26 mouse cellular contexts compared by ENCODE assay signal in the genomic region with DNA sequence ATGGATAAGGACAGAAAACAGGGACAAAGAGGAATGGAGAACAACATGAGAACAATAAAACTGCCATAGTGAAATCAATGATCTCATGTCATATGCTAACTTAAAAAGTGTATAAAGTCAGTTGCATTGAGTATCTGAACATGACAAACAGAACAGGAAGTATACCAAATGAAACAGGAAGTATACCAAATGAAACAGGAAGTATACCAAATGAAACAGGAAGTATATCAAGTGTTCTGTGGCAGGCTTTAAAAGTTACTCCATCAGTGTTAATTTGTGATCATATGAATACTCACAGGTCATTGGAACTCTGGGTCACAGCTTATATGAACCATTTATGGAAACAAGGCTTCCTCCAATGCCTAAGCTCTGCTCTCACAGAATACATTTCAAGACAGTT.
DNase-seq lines count a peak whose midpoint lies in the region; ATAC-seq and TF ChIP-seq lines count a peak whose summit lies in the region.
"Had no signal": no experiment of that assay in that cellular context is flagged by ENCODE, and none has a peak within 500 bp of the region (broad histone marks: within the 10 kb centered on the region; RNA-seq: fewer than 3 reads in every experiment).

No protein-coding gene starts in this region.

- no peaks in the 10 kb centered on the region for H3K4me1 ChIP-seq in CH12.LX (ENCODE audit: control insufficient read depth in 1 of 2, insufficient read depth in 2 of 2)
- no peaks in the 10 kb centered on the region for H3K4me1 ChIP-seq in midbrain, embryonic 14.5 days (ENCODE audit: control insufficient read depth, insufficient read depth, low read length)
- H3K4me1 ChIP-seq: embryonic facial prominence, embryonic 15.5 days; forebrain, embryonic 15.5 days had no signal

- no peaks in the 10 kb centered on the region for H3K79me2 ChIP-seq in CH12.LX (replicated peaks; ENCODE audit: control insufficient read depth, extremely low read depth, insufficient read depth, poor library complexity, severe bottlenecking)

- no peaks in the 10 kb centered on the region for H3K36me3 ChIP-seq in CH12.LX (replicated peaks in 1 of 2; ENCODE audit: control insufficient read depth in 1 of 2, insufficient read depth in 1 of 2, low read length in 1 of 2)
- H3K36me3 ChIP-seq in midbrain, embryonic 14.5 days (ENCODE audit: control insufficient read depth, insufficient read depth, low read length) = no peaks in the 10 kb centered on the region
- H3K36me3 ChIP-seq: embryonic facial prominence, embryonic 13.5 days; embryonic facial prominence, embryonic 15.5 days; forebrain, embryonic 10.5 days; forebrain, embryonic 12.5 days; forebrain, embryonic 15.5 days; G1E had no signal

- no peak for DNase-seq in CH12.LX (ENCODE audit: extremely low read depth)
- no peak for DNase-seq in midbrain, embryonic 14.5 days
- no peak for DNase-seq in heart, postnatal 14 days
- DNase-seq in kidney, postnatal 10 days = no peak
- DNase-seq: adrenal gland, adult 8-10 months; adrenal gland, postnatal 14 days; adrenal gland, postnatal 36 days; cerebellum, adult 11-12 months; cerebellum, adult 2 months; cerebellum, adult 9-10 months; cerebellum, postnatal 10 days; cerebellum, postnatal 25 days; embryo, embryonic 11 days; forebrain, postnatal 0 days had no signal

- TF ChIP-seq EP300 in CH12.LX (IDR thresholded peaks at IDR 0.05; ENCODE audit: low read length) = no peak

- dilution Hi-C loops in CH12.LX (cut with MboI; ENCODE audit: extremely low pct_ligation_motif_present, extremely low pct_unique_long_range_greater_than_20kb, low sequenced_read_pairs) = no loop called here

- no peak overlapping the region for H3K9ac ChIP-seq in CH12.LX (ENCODE audit: insufficient read depth, low read depth)
- no peak overlapping the region for H3K9ac ChIP-seq in midbrain, embryonic 14.5 days (replicated peaks; ENCODE audit: low read length)
- H3K9ac ChIP-seq: embryonic facial prominence, embryonic 13.5 days; embryonic facial prominence, embryonic 15.5 days; forebrain, embryonic 12.5 days; forebrain, embryonic 15.5 days; forebrain, postnatal 0 days had no signal

- ATAC-seq in common myeloid progenitor, adult 5-6 weeks (replicated peaks; ENCODE audit: low read depth, poor library complexity, severe bottlenecking) = 0 out of 2 replicates have a peak, but pooled peaks have one; percentile 39
- ATAC-seq in megakaryocyte, adult 5-6 weeks (ENCODE audit: poor library complexity, severe bottlenecking) = peak; percentile 95
- peak; percentile 43; the same call in 1 of the 2 replicates for ATAC-seq in monocyte, adult 5-6 weeks (replicated peaks; ENCODE audit: insufficient number of reproducible peaks, low FRiP score, low TSS enrichment, poor library complexity, severe bottlenecking)
- no peak for ATAC-seq in midbrain, embryonic 14.5 days (ENCODE audit: low FRiP score, low TSS enrichment)
- ATAC-seq: activated CD4-positive, CD25-positive, alpha-beta regulatory T cell, adult 4 months; forebrain, embryonic 15.5 days; forebrain, postnatal 0 days; Patski had no signal

- TF ChIP-seq POLR2A in CH12.LX (IDR thresholded peaks at IDR 0.05; ENCODE audit: low read depth, low read length) = no peak

- no peak overlapping the region for H3K4me3 ChIP-seq in CH12.LX (replicated peaks in 1 of 3; ENCODE audit: low read depth in 2 of 3, low read length in 2 of 3, poor library complexity in 1 of 3)
- no peak overlapping the region for H3K4me3 ChIP-seq in midbrain, embryonic 14.5 days (replicated peaks; ENCODE audit: low read depth, low read length)
- H3K4me3 ChIP-seq: embryonic facial prominence, embryonic 13.5 days; embryonic facial prominence, embryonic 15.5 days; erythroblast, embryonic 14.5 days; forebrain, embryonic 10.5 days; forebrain, embryonic 12.5 days; forebrain, embryonic 15.5 days had no signal

- no peak overlapping the region for H3K4me2 ChIP-seq in CH12.LX (ENCODE audit: insufficient read depth, low read depth, poor library complexity, severe bottlenecking)
- H3K4me2 ChIP-seq in midbrain, embryonic 14.5 days (ENCODE audit: low read length) = no peak overlapping the region
- H3K4me2 ChIP-seq: embryonic facial prominence, embryonic 13.5 days; embryonic facial prominence, embryonic 15.5 days; forebrain, embryonic 12.5 days; forebrain, embryonic 15.5 days had no signal

- no peak for TF ChIP-seq CTCF in CH12.LX (conservative IDR thresholded peaks at IDR 0.05 in 1 of 2, IDR thresholded peaks at IDR 0.05 in 1 of 2; ENCODE audit: low read depth in 2 of 2, low read length in 2 of 2)

- H3K9me3 ChIP-seq in CH12.LX (replicated peaks; ENCODE audit: low read length) = peaks cover 2% of the 10 kb centered on the region
- H3K9me3 ChIP-seq in midbrain, embryonic 14.5 days (ENCODE audit: control insufficient read depth, low read length) = no peaks in the 10 kb centered on the region
- H3K9me3 ChIP-seq: embryonic facial prominence, embryonic 13.5 days; embryonic facial prominence, embryonic 15.5 days; forebrain, embryonic 10.5 days; forebrain, embryonic 12.5 days; forebrain, embryonic 15.5 days had no signal

- H3K27me3 ChIP-seq in CH12.LX (replicated peaks) = peaks cover 64% of the 10 kb centered on the region
- no peaks in the 10 kb centered on the region for H3K27me3 ChIP-seq in midbrain, embryonic 14.5 days (ENCODE audit: control insufficient read depth, insufficient read depth, low read length)
- H3K27me3 ChIP-seq: embryonic facial prominence, embryonic 15.5 days; forebrain, embryonic 12.5 days; forebrain, embryonic 15.5 days; Patski had no signal

- no peak overlapping the region for H3K27ac ChIP-seq in CH12.LX (ENCODE audit: insufficient read depth, low read depth)
- H3K27ac ChIP-seq in midbrain, embryonic 14.5 days (replicated peaks; ENCODE audit: low read depth, low read length) = no peak overlapping the region
- H3K27ac ChIP-seq: embryonic facial prominence, embryonic 13.5 days; embryonic facial prominence, embryonic 15.5 days; forebrain, embryonic 10.5 days; forebrain, embryonic 12.5 days; forebrain, embryonic 15.5 days had no signal

- in situ Hi-C loops in CH12.LX (cut with MboI; ENCODE audit: low pct_ligation_motif_present, low pct_unique_long_range_greater_than_20kb, low sequenced_read_pairs) = no loop called here

- intact Hi-C loops in heart, postnatal 14 days (cut with DNase I) = loop anchor here (10.0 kb wide), 1 partner anchor 244 kb away; no protein-coding TSS in a partner anchor

- no peak for TF ChIP-seq RAD21 in CH12.LX (IDR thresholded peaks at IDR 0.05; ENCODE audit: low read depth, low read length)

TF ChIP-seq in CH12.LX, 34 proteins besides CTCF, POLR2A, EP300 and RAD21:
- TF ChIP-seq ZMIZ1 (IDR thresholded peaks at IDR 0.05; ENCODE audit: low read depth, low read length) (no peak), ELF1 (IDR thresholded peaks at IDR 0.05; ENCODE audit: low read depth, low read length) (0 out of 2 replicates have a peak, but pooled peaks have one; percentile 10), MYC (IDR thresholded peaks at IDR 0.05; ENCODE audit: low read depth, low read length) (no peak), BHLHE40 (IDR thresholded peaks at IDR 0.05; ENCODE audit: low read depth, low read length) (no peak), SMC3 (IDR thresholded peaks at IDR 0.05; ENCODE audit: low read depth, low read length) (no peak)
